8 mouse cellular contexts compared by ENCODE assay signal in the genomic region with DNA sequence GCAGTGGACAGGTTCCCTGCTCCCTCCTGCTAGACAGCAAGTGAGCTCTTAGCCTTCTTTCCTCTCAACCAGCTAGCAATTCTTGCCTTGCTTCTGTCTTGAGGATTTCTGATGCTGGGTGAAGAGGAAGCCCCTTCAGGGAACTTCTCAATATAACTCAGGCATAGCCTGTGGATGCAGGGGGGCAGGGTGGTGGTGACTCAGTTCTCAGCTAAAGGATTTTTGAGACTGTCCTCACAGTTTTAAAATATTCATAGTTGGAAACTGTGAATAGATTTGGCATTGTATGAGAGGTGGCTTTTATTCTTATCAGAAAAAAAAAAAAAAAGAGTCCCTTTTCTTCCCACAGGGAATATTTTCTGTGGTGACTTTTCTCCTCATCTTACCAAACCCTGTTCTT. TPM values are rescaled to one million over a fixed set of nuclear protein-coding genes. Genes with fewer than 3 reads are reported as not detected.
DNase-seq lines count a peak whose midpoint lies in the region; ATAC-seq and TF ChIP-seq lines count a peak whose summit lies in the region.

No protein-coding gene starts in this region.

- no peak for ATAC-seq in megakaryocyte, adult 5-6 weeks (ENCODE audit: poor library complexity, severe bottlenecking)
- ATAC-seq in intestine, embryonic 16.5 days: no peak
- no peak for ATAC-seq in stomach, embryonic 14.5 days (ENCODE audit: insufficient number of reproducible peaks, insufficient read depth, low FRiP score, low read depth)
- ATAC-seq in megakaryocyte-erythroid progenitor cell, adult 5-6 weeks (replicated peaks; ENCODE audit: low FRiP score, low TSS enrichment, poor library complexity, severe bottlenecking): no peak

- TF ChIP-seq CTCF in gastrocnemius, adult 2 months (IDR thresholded peaks at IDR 0.05): no peak

- H3K36me3 ChIP-seq in megakaryocyte, embryonic 14.5 days (replicated peaks; ENCODE audit: low read length): peaks cover 57% of the 10 kb centered on the region
- H3K36me3 ChIP-seq in intestine, embryonic 16.5 days (ENCODE audit: control insufficient read depth, insufficient read depth, low read length): peaks cover 11% of the 10 kb centered on the region
- H3K36me3 ChIP-seq in stomach, embryonic 14.5 days (ENCODE audit: control insufficient read depth, insufficient read depth, low read length): peaks cover 32% of the 10 kb centered on the region

- H3K4me2 ChIP-seq in intestine, embryonic 16.5 days (ENCODE audit: low read depth, low read length): peak overlapping the region; percentile 32
- H3K4me2 ChIP-seq in stomach, embryonic 14.5 days (replicated peaks; ENCODE audit: low read depth, low read length): peak overlapping the region; percentile 83; the same call in 1 of the 2 replicates

- H3K4me3 ChIP-seq in gastrocnemius, adult 2 months: peak overlapping the region; percentile 91
- H3K4me3 ChIP-seq in megakaryocyte, embryonic 14.5 days (replicated peaks): peak overlapping the region; percentile 71
- H3K4me3 ChIP-seq in intestine, embryonic 16.5 days (ENCODE audit: low read length): peak overlapping the region; percentile 34
- no peak overlapping the region for H3K4me3 ChIP-seq in stomach, embryonic 14.5 days (ENCODE audit: low read depth, low read length)

- peaks cover 72% of the 10 kb centered on the region for H3K4me1 ChIP-seq in megakaryocyte, embryonic 14.5 days
- peaks cover 29% of the 10 kb centered on the region for H3K4me1 ChIP-seq in intestine, embryonic 16.5 days (ENCODE audit: control insufficient read depth, insufficient read depth, low read length)
- H3K4me1 ChIP-seq in stomach, embryonic 14.5 days (ENCODE audit: control insufficient read depth, insufficient read depth, low read length): peaks cover 25% of the 10 kb centered on the region

- intact Hi-C loops in gastrocnemius, adult 2 months (cut with DNase I): loop anchor here (5.0 to 10.0 kb wide), 3 partner anchors 43 to 574 kb away; a partner anchor contains a TSS

- no peaks in the 10 kb centered on the region for H3K9me3 ChIP-seq in megakaryocyte, embryonic 14.5 days
- no peaks in the 10 kb centered on the region for H3K9me3 ChIP-seq in intestine, embryonic 16.5 days (ENCODE audit: control insufficient read depth, low read length)
- no peaks in the 10 kb centered on the region for H3K9me3 ChIP-seq in stomach, embryonic 14.5 days (ENCODE audit: control insufficient read depth, low read depth, low read length)

- DNase-seq in gastrocnemius, adult 2 months: no peak
- DNase-seq in gastrocnemius, adult 18-20 months (ENCODE audit: low spot score): no peak
- no peak for DNase-seq in spleen, adult 12 weeks (ENCODE audit: low spot score)

- no peaks in the 10 kb centered on the region for H3K27me3 ChIP-seq in megakaryocyte, embryonic 14.5 days (replicated peaks)
- no peaks in the 10 kb centered on the region for H3K27me3 ChIP-seq in intestine, embryonic 16.5 days (replicated peaks; ENCODE audit: control insufficient read depth, insufficient read depth, low read length)
- H3K27me3 ChIP-seq in stomach, embryonic 14.5 days (ENCODE audit: control insufficient read depth, insufficient read depth, low read length): no peaks in the 10 kb centered on the region

- peak overlapping the region; percentile 56 for H3K27ac ChIP-seq in gastrocnemius, adult 2 months
- peak overlapping the region; percentile 74 for H3K27ac ChIP-seq in intestine, embryonic 16.5 days (ENCODE audit: low read length)
- no peak overlapping the region for H3K27ac ChIP-seq in stomach, embryonic 14.5 days (ENCODE audit: low read length)

- peak overlapping the region; percentile 53 for H3K9ac ChIP-seq in intestine, embryonic 16.5 days (ENCODE audit: low read depth, low read length)
- 0 out of 2 replicates have a peak overlapping the region, but pooled peaks have one; percentile 15 for H3K9ac ChIP-seq in stomach, embryonic 14.5 days (replicated peaks; ENCODE audit: low read depth, low read length)

RNA-seq across cellular contexts. Expression of a gene that starts 2.1 kb away (rescaled TPM):
- total RNA-seq in gastrocnemius, adult 2 months (2021): 10 to 100 TPM; 25.2 to 25.8 TPM
- total RNA-seq in gastrocnemius, adult 18-20 months (2021): 10 to 100 TPM; 25.7 to 26.8 TPM
- polyA plus RNA-seq in megakaryocyte, embryonic 14.5 days (2012; ENCODE audit: insufficient read depth, low replicate concordance): 3.0 and 8.9 TPM in 2 replicates
- 28.2 and 29.2 TPM in 2 replicates for total RNA-seq in megakaryocyte, adult 5-6 weeks (2015)
- 58.4 and 78.1 TPM in 2 replicates for total RNA-seq in megakaryocyte, adult 5-6 weeks (2017)
- polyA plus RNA-seq in intestine, embryonic 16.5 days (2015; fragmentation: Nextera tagmentation; extraction: Ambion mirVana): 6.5 and 9.8 TPM in 2 replicates
- 6.7 TPM in 2 replicates for polyA plus RNA-seq in stomach, embryonic 14.5 days (2014; fragmentation: Nextera tagmentation; extraction: Ambion mirVana)
- 21.1 and 35.0 TPM in 2 replicates for total RNA-seq in megakaryocyte-erythroid progenitor cell, adult 5-6 weeks (2014; fragmentation: Nextera tagmentation)
- 14.2 and 23.7 TPM in 2 replicates for total RNA-seq in megakaryocyte-erythroid progenitor cell, adult 5-6 weeks (2017)

RNA-seq across cellular contexts. Expression of a gene that starts 45.8 kb away (rescaled TPM):
- 10 to 100 TPM in 1 of 2 experiments, 1 to 10 TPM in 1; 9.3 to 10.1 TPM for total RNA-seq in gastrocnemius, adult 2 months (2021)
- 1 to 10 TPM; 8.0 to 9.7 TPM for total RNA-seq in gastrocnemius, adult 18-20 months (2021)
- polyA plus RNA-seq in megakaryocyte, embryonic 14.5 days (2012; ENCODE audit: insufficient read depth, low replicate concordance): 26.6 and 26.8 TPM in 2 replicates
- total RNA-seq in megakaryocyte, adult 5-6 weeks (2015): 14.5 and 15.3 TPM in 2 replicates
- 48.1 and 50.4 TPM in 2 replicates for total RNA-seq in megakaryocyte, adult 5-6 weeks (2017)
- polyA plus RNA-seq in intestine, embryonic 16.5 days (2015; fragmentation: Nextera tagmentation; extraction: Ambion mirVana): 40.9 and 45.7 TPM in 2 replicates
- 38.2 and 45.3 TPM in 2 replicates for polyA plus RNA-seq in stomach, embryonic 14.5 days (2014; fragmentation: Nextera tagmentation; extraction: Ambion mirVana)
- 95.3 and 95.8 TPM in 2 replicates for total RNA-seq in megakaryocyte-erythroid progenitor cell, adult 5-6 weeks (2014; fragmentation: Nextera tagmentation)
- 164 and 178 TPM in 2 replicates for total RNA-seq in megakaryocyte-erythroid progenitor cell, adult 5-6 weeks (2017)
